Mouse (Mus musculus): ENCODE results near the gene Cse1l.

Cse1l gene

DNA sequence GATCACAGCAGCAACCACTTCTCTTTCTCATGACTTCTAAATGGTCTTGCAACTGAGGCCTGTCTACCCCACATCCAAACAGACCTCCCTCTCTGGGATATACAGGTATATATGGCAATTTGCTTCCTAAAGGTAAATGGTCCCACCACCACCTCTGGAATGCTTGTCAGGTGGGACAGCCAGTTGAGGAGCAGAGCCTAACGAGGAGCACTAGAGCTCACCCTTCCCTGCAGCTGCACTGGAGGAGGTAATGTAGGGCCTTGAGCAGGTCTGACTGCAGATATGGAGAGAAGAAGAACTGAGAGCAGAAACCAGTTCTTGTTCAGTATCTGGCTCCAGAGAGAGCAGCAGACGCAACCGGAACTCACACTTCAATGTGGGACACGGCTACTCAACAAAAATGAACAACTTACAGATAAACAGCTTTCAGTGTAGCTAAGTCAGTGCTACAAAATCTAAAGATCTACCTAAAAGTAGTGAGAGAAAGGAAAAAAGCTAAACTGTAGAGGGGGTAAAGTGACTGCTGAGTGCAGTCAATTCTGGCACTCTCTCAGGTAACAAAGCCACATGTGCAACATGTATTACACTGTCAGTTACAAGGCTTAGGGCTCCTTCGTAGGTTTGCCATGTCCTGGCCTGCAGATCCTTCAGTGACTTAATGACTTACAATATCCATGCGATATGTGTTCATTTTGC is 68.5 kb downstream of the Cse1l start:
- no peak for DNase-seq (ENCODE audit: low read depth, low spot score)

- DNase-seq (ENCODE audit: low read depth, low spot score) = peak; percentile 33
Measured at GRCm38 (mm10) chr2:166976356-166976755, 70.5 kb downstream of the Cse1l start.

GRCm38 (mm10) chr2:166977490-166977889 is 71.7 kb downstream of the Cse1l start:
- DNase-seq (ENCODE audit: low read depth, low spot score) = peak; percentile 39

DNA sequence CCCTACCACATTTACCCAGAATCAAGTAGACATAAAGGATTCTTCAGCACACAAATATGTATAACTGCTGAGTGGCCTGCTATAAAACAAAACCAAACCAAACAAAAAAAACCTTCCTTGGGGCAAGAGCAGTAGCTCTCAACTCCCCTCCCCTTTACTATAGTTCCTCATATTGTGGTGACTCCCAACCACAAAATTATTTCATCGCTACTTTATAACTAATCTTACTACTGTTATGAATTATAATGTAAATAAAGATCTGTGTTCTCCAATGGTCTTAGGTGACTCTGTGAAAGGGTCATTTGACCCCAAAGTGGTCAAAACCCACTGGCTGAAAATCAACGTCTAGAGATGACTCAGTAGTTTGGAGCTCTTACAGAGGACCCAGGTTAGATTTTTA is 74.3 kb downstream of the Cse1l start:
- no peak for DNase-seq (ENCODE audit: low read depth, low spot score)

DNA sequence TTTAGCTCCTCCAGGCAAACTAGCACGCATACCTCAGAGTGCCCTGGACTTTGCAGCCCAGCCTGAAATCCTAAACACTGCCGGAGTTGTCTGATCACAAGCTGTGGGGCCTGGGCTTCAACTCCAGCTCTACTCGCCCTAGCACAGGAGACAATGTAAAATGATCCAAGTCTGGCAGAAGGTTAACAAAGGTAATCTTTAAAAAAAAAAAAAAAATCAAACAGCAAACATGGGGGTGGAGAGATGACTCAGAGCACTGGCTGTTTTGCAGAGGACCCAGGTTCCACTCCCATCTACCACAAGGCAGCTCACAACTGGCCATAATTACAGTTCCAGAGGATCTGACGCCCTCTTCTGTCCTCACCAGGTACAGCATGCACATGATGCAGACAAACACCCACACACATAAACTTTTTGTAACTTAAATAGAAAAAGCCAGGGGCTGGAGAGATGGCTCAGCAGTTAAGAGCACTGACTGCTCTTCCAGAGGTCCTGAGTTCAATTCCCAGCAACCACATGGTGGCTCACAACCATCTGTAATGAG is 77.6 kb downstream of the Cse1l start:
- DNase-seq (ENCODE audit: low read depth, low spot score) = no peak

GRCm38 (mm10) chr2:166990861-166991260 is 85.0 kb downstream of the Cse1l start:
- DNase-seq (ENCODE audit: low read depth, low spot score) = no peak

- no peak for DNase-seq (ENCODE audit: low read depth, low spot score)
Measured at GRCm38 (mm10) chr2:166991945-166992344, 86.1 kb downstream of the Cse1l start.

DNA sequence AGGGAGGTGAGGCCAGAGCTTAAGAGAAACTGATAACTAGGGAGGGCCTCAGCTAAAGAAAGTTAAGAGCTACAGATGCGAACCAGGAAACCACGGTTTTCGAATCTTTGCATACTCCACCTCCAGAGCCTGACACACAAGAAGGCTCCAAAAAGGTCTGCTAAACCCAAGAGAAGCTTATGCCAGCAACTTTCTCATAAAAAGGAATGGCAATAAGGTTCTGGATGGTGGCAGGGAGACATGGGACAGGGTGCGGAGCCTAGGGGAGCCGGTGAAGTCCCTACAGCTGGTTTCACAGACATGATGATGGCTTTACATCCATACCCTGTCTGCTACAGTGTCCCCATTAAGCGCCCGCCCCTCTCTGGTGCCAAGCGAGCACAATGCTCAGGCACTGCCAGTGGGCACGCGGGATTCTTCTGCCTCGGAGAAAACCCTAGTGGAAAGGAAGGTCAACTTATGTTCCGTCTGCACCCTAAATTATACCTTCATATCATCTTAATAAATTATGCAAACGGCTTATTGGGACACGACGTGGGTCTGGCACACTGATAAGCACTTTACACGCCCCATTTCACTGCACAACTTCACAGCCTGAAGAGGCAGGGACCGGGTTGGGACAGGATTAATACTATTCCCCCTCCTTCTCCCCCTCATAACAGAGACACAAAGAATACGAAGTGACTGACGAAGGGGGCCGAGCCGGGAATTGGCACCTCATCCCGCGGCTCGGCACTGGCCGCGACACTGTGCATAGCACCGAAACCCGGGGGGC is 89.4 kb downstream of the Cse1l start:
- peak; percentile 32 for DNase-seq (ENCODE audit: low read depth, low spot score)
